Mouse (Mus musculus): Measurements from ENCODE around the gene Bloc1s5. TPM values are rescaled to one million over a fixed set of nuclear protein-coding genes. Genes with fewer than 3 reads are reported as not detected.

Gene Bloc1s5
- polyA plus RNA-seq, 1 experiment from 2014 or later: 20.8 TPM

DNA sequence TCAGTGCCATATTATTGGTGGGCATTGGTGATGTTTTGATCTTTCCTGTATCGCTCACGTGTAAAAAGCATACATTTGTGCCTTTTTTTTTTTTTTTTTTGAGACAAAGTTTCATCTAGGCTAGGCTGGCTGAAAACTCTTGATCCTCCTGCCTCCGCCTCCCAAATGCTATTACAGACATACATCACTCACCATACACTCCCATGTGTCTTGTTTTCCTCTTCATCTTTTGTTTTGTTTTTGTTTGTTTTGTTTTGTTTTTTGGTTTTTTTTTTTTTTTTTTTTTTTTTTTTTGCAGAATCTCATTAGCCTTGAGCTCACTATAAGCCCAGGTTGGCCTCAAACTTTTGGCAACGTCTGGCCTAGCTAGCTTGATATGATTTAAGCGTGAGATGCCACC lies 47.6 kb downstream of the Bloc1s5 start:
- Histone ChIP-seq H3K4me2 (no peak overlapping the region), H3K9me3 (no peaks in the 10 kb centered on the region), H3K27ac (replicated peaks) (no peak overlapping the region), H3K9ac (no peak overlapping the region), H3K36me3 (no peaks in the 10 kb centered on the region), H3K27me3 (no peaks in the 10 kb centered on the region), H3K4me3 (no peak overlapping the region), H3K4me1 (replicated peaks) (no peaks in the 10 kb centered on the region)
- ATAC-seq (ENCODE audit: low FRiP score, low read depth): no peak
- 95% methylated on average over 5 of the region's 5 CpGs for WGBS

DNA sequence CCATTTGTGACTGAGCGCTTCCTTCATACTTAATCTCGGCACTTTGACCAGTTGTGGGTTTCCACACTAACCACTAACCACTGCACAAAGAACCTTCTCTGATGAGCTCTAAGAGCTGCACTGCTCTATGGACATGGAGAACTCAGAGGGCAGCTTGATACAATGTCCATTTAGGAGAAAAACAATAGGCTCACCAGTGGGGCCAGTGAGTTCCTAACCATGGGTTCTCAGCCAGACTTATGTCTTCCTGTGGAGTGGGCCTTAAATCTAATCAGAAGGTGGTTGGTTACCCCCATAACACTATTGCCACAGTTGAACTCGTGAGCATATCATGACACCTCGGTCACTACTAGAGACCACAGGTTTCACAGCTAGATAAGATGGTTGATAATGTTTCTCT lies 48.5 kb downstream of the Bloc1s5 start:
- 93% methylated on average over 4 of the region's 4 CpGs for WGBS
- no peaks in the 10 kb centered on the region for H3K4me1 ChIP-seq (replicated peaks)
- no peak overlapping the region for H3K4me2 ChIP-seq

DNA sequence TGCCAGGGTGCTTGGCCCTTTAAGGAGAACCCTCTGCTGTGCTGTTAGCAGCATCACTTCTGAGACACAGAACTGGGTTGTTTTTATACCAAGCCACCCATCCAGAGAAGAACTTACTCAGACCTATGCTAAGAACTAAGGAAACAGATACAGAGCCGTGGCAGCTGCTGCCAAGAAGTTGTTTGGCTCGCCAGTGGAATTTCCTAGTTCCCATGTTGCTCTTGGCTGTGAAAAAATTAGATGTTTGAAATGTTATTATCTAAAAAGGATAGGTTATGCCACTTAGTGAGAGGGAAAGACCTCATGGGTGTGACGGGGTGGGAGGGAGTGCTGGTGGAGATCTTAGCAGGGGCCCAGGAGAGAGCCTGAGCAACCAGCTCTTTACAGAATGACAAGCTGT lies 52.1 kb downstream of the Bloc1s5 start:
- no peaks in the 10 kb centered on the region for H3K9me3 ChIP-seq
- H3K4me2 ChIP-seq: no peak overlapping the region
- H3K27me3 ChIP-seq: no peaks in the 10 kb centered on the region
- ATAC-seq (ENCODE audit: low FRiP score, low read depth): no peak
- H3K27ac ChIP-seq (replicated peaks): no peak overlapping the region
- H3K9ac ChIP-seq: no peak overlapping the region
- no peaks in the 10 kb centered on the region for H3K4me1 ChIP-seq (replicated peaks)
- no peak overlapping the region for H3K4me3 ChIP-seq
- WGBS: 79% methylated on average over 3 of the region's 3 CpGs
- no peaks in the 10 kb centered on the region for H3K36me3 ChIP-seq

More for the DNA sequence above, 48.5 kb downstream of the Bloc1s5 start:
- Histone ChIP-seq H3K9ac (no peak overlapping the region), H3K4me3 (no peak overlapping the region), H3K27ac (replicated peaks) (no peak overlapping the region), H3K27me3 (no peaks in the 10 kb centered on the region), H3K36me3 (no peaks in the 10 kb centered on the region), H3K9me3 (no peaks in the 10 kb centered on the region)
- no peak for ATAC-seq (ENCODE audit: low FRiP score, low read depth)

GRCm38 (mm10) chr13:38580601-38581457 lies 54.1 kb downstream of the Bloc1s5 start:
- Histone ChIP-seq H3K9me3 (no peaks in the 10 kb centered on the region), H3K27me3 (no peaks in the 10 kb centered on the region), H3K4me1 (replicated peaks) (no peaks in the 10 kb centered on the region), H3K4me2 (peak overlapping the region; percentile 6; the same call in 1 of the 2 replicates), H3K9ac (no peak overlapping the region), H3K4me3 (no peak overlapping the region), H3K36me3 (no peaks in the 10 kb centered on the region), H3K27ac (replicated peaks) (no peak overlapping the region)
- ATAC-seq (ENCODE audit: low FRiP score, low read depth): no peak
- WGBS: 67% methylated on average over 11 of the region's 11 CpGs

GRCm38 (mm10) chr13:38579971-38580600 lies 54.8 kb downstream of the Bloc1s5 start:
- 84% methylated on average over 25 of the region's 25 CpGs for WGBS
- H3K9ac ChIP-seq: no peak overlapping the region
- H3K4me1 ChIP-seq (replicated peaks): no peaks in the 10 kb centered on the region
- H3K4me3 ChIP-seq: no peak overlapping the region
- no peaks in the 10 kb centered on the region for H3K27me3 ChIP-seq
- peak overlapping the region; percentile 6; the same call in 1 of the 2 replicates for H3K4me2 ChIP-seq
- no peak overlapping the region for H3K27ac ChIP-seq (replicated peaks)
- no peak for ATAC-seq (ENCODE audit: low FRiP score, low read depth)
- H3K36me3 ChIP-seq: no peaks in the 10 kb centered on the region
- no peaks in the 10 kb centered on the region for H3K9me3 ChIP-seq

DNA sequence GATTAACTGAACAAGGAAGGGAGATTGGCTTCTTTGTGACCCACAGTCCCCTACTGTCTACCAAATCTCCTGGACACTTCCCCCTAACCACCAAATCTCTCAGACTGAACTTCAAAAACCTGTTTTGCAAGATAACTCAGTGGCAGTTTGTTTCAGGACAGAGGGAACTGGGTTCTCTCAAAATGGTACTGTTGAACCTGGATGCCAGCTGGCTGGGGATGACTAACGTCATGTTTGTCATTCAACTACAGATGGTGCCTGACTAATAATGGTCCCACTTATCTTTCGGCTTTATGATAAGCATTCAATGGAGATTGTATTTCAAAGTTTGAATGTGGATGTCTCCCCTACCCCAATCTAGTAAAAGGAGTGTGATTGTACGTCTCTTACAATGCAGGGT lies 60.2 kb downstream of the Bloc1s5 start:
- ATAC-seq (ENCODE audit: low FRiP score, low read depth): no peak
- Histone ChIP-seq H3K9ac (no peak overlapping the region), H3K4me1 (replicated peaks) (no peaks in the 10 kb centered on the region), H3K27ac (replicated peaks) (no peak overlapping the region), H3K9me3 (no peaks in the 10 kb centered on the region), H3K36me3 (no peaks in the 10 kb centered on the region), H3K4me3 (no peak overlapping the region), H3K27me3 (no peaks in the 10 kb centered on the region), H3K4me2 (no peak overlapping the region)
- 78% methylated on average over 3 of the region's 3 CpGs for WGBS

GRCm38 (mm10) chr13:38573281-38573680 lies 61.6 kb downstream of the Bloc1s5 start:
- WGBS: 100% methylated on average over 1 of the region's 1 CpGs
- H3K36me3 ChIP-seq: no peaks in the 10 kb centered on the region

GRCm38 (mm10) chr13:38565245-38565644 lies 69.7 kb downstream of the Bloc1s5 start:
- Histone ChIP-seq H3K4me2 (no peak overlapping the region), H3K9me3 (no peaks in the 10 kb centered on the region), H3K4me3 (no peak overlapping the region), H3K4me1 (replicated peaks) (no peaks in the 10 kb centered on the region), H3K27ac (replicated peaks) (no peak overlapping the region), H3K27me3 (no peaks in the 10 kb centered on the region), H3K36me3 (no peaks in the 10 kb centered on the region), H3K9ac (no peak overlapping the region)
- ATAC-seq (ENCODE audit: low FRiP score, low read depth): no peak
- 80% methylated on average over 4 of the region's 4 CpGs for WGBS

More at GRCm38 (mm10) chr13:38573281-38573680, 61.6 kb downstream of the Bloc1s5 start:
- Histone ChIP-seq H3K4me1 (replicated peaks) (no peaks in the 10 kb centered on the region), H3K4me3 (no peak overlapping the region), H3K4me2 (no peak overlapping the region), H3K27me3 (no peaks in the 10 kb centered on the region), H3K9me3 (no peaks in the 10 kb centered on the region), H3K27ac (replicated peaks) (no peak overlapping the region), H3K9ac (no peak overlapping the region)
- no peak for ATAC-seq (ENCODE audit: low FRiP score, low read depth)

- Histone ChIP-seq H3K4me1 (replicated peaks) (no peaks in the 10 kb centered on the region), H3K36me3 (no peaks in the 10 kb centered on the region), H3K27ac (replicated peaks) (no peak overlapping the region), H3K4me2 (no peak overlapping the region), H3K4me3 (no peak overlapping the region), H3K27me3 (no peaks in the 10 kb centered on the region), H3K9ac (no peak overlapping the region), H3K9me3 (no peaks in the 10 kb centered on the region)
- no peak for ATAC-seq (ENCODE audit: low FRiP score, low read depth)
- WGBS: 87% methylated on average over 11 of the region's 11 CpGs
These were observed 80.3 kb downstream of the Bloc1s5 start for GRCm38 (mm10) chr13:38554611-38555010.

GRCm38 (mm10) chr13:38554210-38554609 lies 80.7 kb downstream of the Bloc1s5 start:
- Histone ChIP-seq H3K27me3 (no peaks in the 10 kb centered on the region), H3K4me2 (no peak overlapping the region), H3K9ac (no peak overlapping the region), H3K9me3 (no peaks in the 10 kb centered on the region), H3K4me1 (replicated peaks) (no peaks in the 10 kb centered on the region), H3K4me3 (no peak overlapping the region), H3K36me3 (no peaks in the 10 kb centered on the region), H3K27ac (replicated peaks) (no peak overlapping the region)
- WGBS: 75% methylated on average over 3 of the region's 3 CpGs
- ATAC-seq (ENCODE audit: low FRiP score, low read depth): no peak

DNA sequence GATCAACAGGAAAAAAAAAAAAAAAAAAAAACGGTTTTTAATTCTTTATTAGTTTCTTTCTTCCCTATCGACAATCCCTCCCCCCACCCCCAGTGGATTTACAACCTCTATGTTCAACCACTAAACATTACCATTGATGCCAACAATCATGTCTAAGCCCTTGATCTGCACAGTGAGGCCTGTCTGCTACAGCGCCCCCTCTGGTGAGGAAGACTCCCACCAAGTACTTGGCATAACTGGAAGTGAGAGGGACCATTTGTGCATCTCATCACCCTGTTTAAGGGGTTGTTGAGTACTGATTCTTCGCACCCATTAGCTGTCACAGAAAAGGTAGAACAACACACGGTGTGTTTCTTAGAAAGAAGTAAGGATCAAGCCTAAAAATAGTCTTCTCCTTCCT lies 86.2 kb downstream of the Bloc1s5 start:
- Histone ChIP-seq H3K9ac (no peak overlapping the region), H3K36me3 (no peaks in the 10 kb centered on the region), H3K4me3 (no peak overlapping the region), H3K27me3 (no peaks in the 10 kb centered on the region), H3K9me3 (no peaks in the 10 kb centered on the region), H3K4me2 (no peak overlapping the region), H3K27ac (replicated peaks) (no peak overlapping the region), H3K4me1 (replicated peaks) (no peaks in the 10 kb centered on the region)
- 81% methylated on average over 5 of the region's 5 CpGs for WGBS
- no peak for ATAC-seq (ENCODE audit: low FRiP score, low read depth)

DNA sequence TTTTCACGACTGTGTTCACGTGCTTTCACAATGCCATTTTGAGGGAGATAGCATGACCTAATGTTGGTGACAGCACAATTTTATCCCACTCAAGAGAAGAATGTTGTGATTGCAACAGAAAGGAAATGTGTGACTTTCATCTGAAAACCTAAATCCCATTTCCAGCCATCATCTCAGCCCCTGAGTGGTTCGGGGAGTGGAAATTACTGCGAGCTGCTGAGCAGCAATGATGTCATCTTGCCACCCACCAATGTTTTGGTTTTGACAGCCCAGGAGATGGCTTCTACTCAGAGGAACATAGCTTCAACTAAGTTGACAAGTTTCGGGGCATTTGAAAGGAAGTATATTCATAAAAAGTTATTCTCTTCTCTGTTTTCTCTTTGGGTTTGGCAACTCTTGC lies 87.2 kb downstream of the Bloc1s5 start:
- Histone ChIP-seq H3K27ac (replicated peaks) (no peak overlapping the region), H3K4me1 (replicated peaks) (no peaks in the 10 kb centered on the region), H3K27me3 (no peaks in the 10 kb centered on the region), H3K4me3 (no peak overlapping the region), H3K4me2 (no peak overlapping the region), H3K36me3 (no peaks in the 10 kb centered on the region), H3K9me3 (no peaks in the 10 kb centered on the region), H3K9ac (no peak overlapping the region)
- WGBS: 88% methylated on average over 5 of the region's 5 CpGs
- no peak for ATAC-seq (ENCODE audit: low FRiP score, low read depth)

All from hindbrain, embryonic 15.5 days (tissue).